Mouse (Mus musculus) forebrain, embryonic 12.5 days (tissue): Measurements from ENCODE around the gene Xntrpc. TPM values are rescaled to one million over a fixed set of nuclear protein-coding genes. Genes with fewer than 3 reads are reported as not detected.
A peak's percentile ranks its signal among the peaks of the same experiment; 100 is the strongest.

Experiments used
- ATAC-seq: fragments of 200-750 bp; cut with Nextera tagmentation; 2 replicates; pipeline ENCODE4 v1.8.0; 2017; ENCODE audit warnings: moderate TSS enrichment; ENCODE audit not compliant: low FRiP score
- H3K27ac ChIP-seq: fragments of 300-500 bp; sonication (generic); 2 replicates; pipeline ENCODE4 v1.5.1; 2016; ENCODE audit warnings: mild to moderate bottlenecking
- H3K27me3 ChIP-seq: fragments of 300-500 bp; sonication (generic); 2 replicates; pipeline ENCODE4 v1.6.1; 2016; ENCODE audit warnings: mild to moderate bottlenecking
- H3K36me3 ChIP-seq: fragments of 300-500 bp; sonication (generic); replicated peaks from 2 replicates; pipeline ENCODE4 v1.6.1; 2016; ENCODE audit warnings: mild to moderate bottlenecking
- H3K4me1 ChIP-seq: fragments of 300-500 bp; sonication (generic); 2 replicates; pipeline ENCODE4 v1.6.1; 2016
- H3K4me2 ChIP-seq: fragments of 300-500 bp; sonication (generic); 2 replicates; pipeline ENCODE4 v1.6.1; 2016; ENCODE audit warnings: mild to moderate bottlenecking, moderate library complexity
- H3K4me3 ChIP-seq: fragments of 300-500 bp; sonication (generic); replicated peaks from 2 replicates; pipeline ENCODE4 v1.5.1; 2016; ENCODE audit warnings: mild to moderate bottlenecking
- H3K9ac ChIP-seq: fragments of 300-500 bp; sonication (generic); 2 replicates; pipeline ENCODE4 v1.6.1; 2016; ENCODE audit warnings: mild to moderate bottlenecking
- H3K9me3 ChIP-seq: fragments of 300-500 bp; sonication (generic); 2 replicates; pipeline ENCODE4 v1.6.1; 2016
- WGBS: fragments of 180-500 bp; shearing (Covaris S2); methylation state at CpG from one replicate; pipeline ENCODE4 v1.1.7; 2016; 5-methylcytosine and 5-hydroxymethylcytosine counted together
- polyA plus RNA-seq: library from polyadenylated mRNA; unstranded; fragments of >200 nt; fragmentation: Nextera tagmentation; extraction: Ambion mirVana; gene quantifications from 2 replicates; pipeline ENCODE4 v1.2.1, GENCODE M21; 2016

The Xntrpc gene
- polyA plus RNA-seq, 1 experiment from 2014 or later = 2.9 TPM

DNA sequence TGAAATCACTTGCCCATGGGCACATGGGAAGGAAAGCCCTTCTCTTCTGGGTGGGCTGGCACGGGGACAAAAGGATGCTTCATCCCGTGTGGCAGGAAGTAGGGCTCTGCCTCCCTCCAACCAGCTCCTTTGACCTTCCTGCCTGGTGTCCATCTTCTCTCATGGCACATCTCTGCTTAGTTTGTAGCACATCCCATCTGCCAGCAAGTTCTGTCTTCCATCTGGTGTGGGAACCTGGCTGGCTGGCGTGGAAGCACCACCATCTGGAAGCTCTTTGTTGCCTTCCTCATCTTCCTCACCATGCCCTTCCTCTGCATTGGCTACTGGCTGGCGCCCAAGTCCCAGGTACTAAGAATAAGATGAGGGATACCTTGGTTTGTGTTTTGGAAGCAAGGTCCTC is 21.8 kb downstream of the Xntrpc start:
- no peak overlapping the region for H3K27ac ChIP-seq
- no peak overlapping the region for H3K9ac ChIP-seq
- no peaks in the 10 kb centered on the region for H3K27me3 ChIP-seq
- no peaks in the 10 kb centered on the region for H3K9me3 ChIP-seq
- no peak overlapping the region for H3K4me2 ChIP-seq
- WGBS = 98% methylated on average over 4 of the region's 4 CpGs
- no peaks in the 10 kb centered on the region for H3K4me1 ChIP-seq
- peaks cover 54% of the 10 kb centered on the region for H3K36me3 ChIP-seq
- no peak overlapping the region for H3K4me3 ChIP-seq
- no peak for ATAC-seq

DNA sequence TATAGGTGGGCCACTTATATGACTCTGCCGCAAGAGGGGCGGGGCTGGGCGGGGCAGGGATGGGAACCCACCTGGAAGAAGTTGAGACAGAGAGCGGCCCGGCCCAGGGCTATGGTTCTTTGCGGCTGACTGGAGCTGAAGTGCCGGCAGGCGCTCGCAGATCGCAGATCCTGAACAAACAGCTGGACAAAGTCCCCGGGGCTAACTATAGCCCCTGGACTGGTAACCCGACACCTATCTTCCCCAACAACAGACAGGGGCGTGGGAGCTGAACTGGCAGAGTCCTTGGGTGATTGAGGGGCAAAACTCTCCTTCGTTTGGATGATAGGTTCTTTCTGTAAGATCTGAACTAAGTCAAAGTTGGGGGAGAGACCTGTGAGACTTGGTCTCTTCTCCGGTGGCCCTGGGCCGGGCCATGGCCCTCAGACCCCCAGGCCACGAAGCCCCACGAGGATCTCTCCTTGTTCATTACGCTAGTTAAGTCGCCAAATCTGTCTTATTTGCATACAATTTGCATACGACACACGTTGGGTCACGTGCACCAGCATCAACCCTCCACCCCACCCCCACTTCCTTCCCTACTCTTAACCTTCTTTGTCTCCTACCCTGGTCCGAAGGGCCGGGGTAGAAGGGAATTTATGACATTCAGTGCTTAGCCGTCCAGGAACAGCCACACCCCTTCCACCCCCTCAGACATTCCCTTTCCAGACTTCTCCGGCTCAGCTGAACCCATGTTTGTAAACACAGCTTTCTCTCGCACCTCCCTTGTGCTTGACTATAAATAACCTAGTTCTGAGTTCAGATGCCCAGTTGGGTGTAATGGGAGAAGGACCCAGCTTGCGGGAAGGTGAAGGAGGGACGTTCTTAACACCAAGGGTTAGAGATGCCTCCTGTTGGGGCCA is 34.5 kb downstream of the Xntrpc start:
- peak; percentile 74 for ATAC-seq
- Histone ChIP-seq H3K27me3 (peaks cover 10% of the 10 kb centered on the region), H3K4me3 (peak overlapping the region; percentile 30), H3K27ac (no peak overlapping the region), H3K4me2 (peak overlapping the region; percentile 55), H3K9ac (no peak overlapping the region), H3K36me3 (0 out of 2 replicates have a peak, but pooled peaks cover 4% of the 10 kb centered on the region), H3K9me3 (no peaks in the 10 kb centered on the region), H3K4me1 (peaks cover 18% of the 10 kb centered on the region)
- 3% methylated on average over 30 of the region's 30 CpGs for WGBS

DNA sequence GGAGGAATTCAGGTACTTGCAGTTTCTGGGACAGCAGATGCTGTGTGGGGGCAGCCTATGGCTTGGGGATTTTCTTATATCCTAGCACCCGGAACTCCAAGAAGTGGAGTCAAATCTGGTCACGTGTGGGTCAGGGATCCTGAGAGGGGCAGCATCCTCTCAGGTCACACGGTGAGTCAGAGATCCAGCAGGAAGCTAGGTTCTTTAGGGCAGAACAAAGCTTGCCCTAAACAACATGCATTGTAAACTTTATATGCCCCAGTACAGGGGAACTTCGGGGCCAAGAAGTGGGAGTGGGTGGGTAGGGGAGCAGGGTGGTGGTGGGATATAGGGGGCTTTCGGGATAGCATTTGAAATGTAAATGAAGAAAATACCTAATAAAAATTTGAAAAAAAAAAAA is 35.4 kb downstream of the Xntrpc start:
- H3K27me3 ChIP-seq = peaks cover 10% of the 10 kb centered on the region
- no peak overlapping the region for H3K4me2 ChIP-seq
- H3K4me1 ChIP-seq = peaks cover 18% of the 10 kb centered on the region
- WGBS = 60% methylated on average over 5 of the region's 5 CpGs
- H3K36me3 ChIP-seq = 0 out of 2 replicates have a peak, but pooled peaks cover 1% of the 10 kb centered on the region
- H3K4me3 ChIP-seq = no peak overlapping the region
- H3K27ac ChIP-seq = no peak overlapping the region
- H3K9ac ChIP-seq = no peak overlapping the region
- no peaks in the 10 kb centered on the region for H3K9me3 ChIP-seq
- ATAC-seq = no peak

DNA sequence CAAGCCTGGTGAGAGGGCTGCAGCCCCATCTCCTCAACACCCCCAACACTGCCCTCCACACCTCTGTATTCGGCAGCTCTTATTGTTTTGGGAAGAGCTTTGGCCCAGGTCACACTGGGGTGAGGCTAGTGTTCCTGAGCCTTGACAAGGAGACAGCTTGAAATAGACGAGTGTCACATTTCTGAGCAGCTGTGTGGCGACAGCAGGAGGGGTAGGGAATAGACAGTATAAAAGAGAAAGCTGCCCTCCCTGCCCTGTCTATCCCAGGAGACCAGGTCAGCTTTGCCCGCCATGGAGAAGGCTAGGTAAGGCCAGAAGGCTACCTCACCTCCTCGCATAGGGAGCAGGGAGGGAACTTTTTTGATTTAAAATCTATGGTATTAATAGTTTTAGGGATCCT is 36.0 kb downstream of the Xntrpc start, which contains the start of gene Art1:
TSS of gene Art1 (plus strand) at position 257 of the 400 bp plus-strand sequence.
- 46% methylated on average over 5 of the region's 5 CpGs for WGBS
- Histone ChIP-seq H3K4me3 (no peak within 1 kb of the TSS), H3K27ac (no peak within 1 kb of the TSS), H3K9me3 (no peaks in the 10 kb centered on the region), H3K9ac (no peak within 1 kb of the TSS), H3K27me3 (peaks cover 10% of the 10 kb centered on the region), H3K4me1 (peaks cover 18% of the 10 kb centered on the region), H3K36me3 (no peaks in the 10 kb centered on the region), H3K4me2 (peak within 1 kb of the TSS; percentile 55; the same call in 1 of the 2 replicates)
- ATAC-seq = no peak

DNA sequence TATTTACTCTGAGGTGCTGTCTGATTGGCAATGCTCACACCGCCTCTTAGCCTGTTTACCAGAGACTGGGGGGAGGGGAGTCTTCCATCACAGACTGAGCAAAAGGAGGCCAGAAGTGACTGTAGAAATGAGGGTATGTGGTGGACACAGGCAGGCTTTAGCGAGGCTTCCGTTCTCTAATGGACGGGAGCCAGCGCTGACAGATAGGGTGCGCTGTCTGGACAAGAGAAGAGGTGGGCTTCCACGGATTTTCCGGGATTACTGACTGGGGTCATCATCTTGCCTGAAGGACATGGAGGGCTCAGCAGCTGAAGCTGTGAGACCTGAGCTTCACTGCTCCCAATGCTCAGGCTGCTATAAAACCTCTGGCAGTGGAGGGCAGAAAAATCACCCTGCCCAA is 36.7 kb downstream of the Xntrpc start:
- WGBS = 44% methylated on average over 8 of the region's 8 CpGs
- no peak for ATAC-seq
- Histone ChIP-seq H3K9me3 (no peaks in the 10 kb centered on the region), H3K27ac (no peak overlapping the region), H3K36me3 (no peaks in the 10 kb centered on the region), H3K4me1 (peaks cover 25% of the 10 kb centered on the region), H3K4me2 (no peak overlapping the region), H3K4me3 (no peak overlapping the region), H3K27me3 (peaks cover 10% of the 10 kb centered on the region), H3K9ac (no peak overlapping the region)

DNA sequence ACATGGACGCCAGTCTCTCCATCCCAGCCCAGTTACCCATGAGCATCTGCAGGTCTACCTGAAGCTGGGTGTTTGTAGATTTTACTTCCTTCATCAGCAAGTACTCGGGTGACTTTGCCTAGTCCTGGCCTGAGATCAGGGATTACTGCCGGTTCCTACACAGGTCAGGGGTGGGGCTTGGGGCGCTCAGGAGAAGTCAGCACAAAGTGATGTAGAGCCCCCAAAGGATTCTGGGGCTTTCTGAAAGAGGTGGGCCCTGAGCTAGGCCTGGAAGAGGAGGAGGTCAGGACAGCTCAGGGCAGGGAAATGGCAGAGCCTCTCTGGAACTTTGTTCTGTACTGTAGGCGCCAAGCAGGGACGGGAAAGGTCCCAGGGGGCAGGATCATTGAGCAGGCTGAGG is 37.2 kb downstream of the Xntrpc start:
- peaks cover 10% of the 10 kb centered on the region for H3K27me3 ChIP-seq
- no peaks in the 10 kb centered on the region for H3K36me3 ChIP-seq
- no peak for ATAC-seq
- no peak overlapping the region for H3K9ac ChIP-seq
- no peaks in the 10 kb centered on the region for H3K9me3 ChIP-seq
- no peak overlapping the region for H3K27ac ChIP-seq
- WGBS = 50% methylated on average over 6 of the region's 6 CpGs
- H3K4me3 ChIP-seq = no peak overlapping the region
- no peak overlapping the region for H3K4me2 ChIP-seq
- H3K4me1 ChIP-seq = peaks cover 25% of the 10 kb centered on the region

DNA sequence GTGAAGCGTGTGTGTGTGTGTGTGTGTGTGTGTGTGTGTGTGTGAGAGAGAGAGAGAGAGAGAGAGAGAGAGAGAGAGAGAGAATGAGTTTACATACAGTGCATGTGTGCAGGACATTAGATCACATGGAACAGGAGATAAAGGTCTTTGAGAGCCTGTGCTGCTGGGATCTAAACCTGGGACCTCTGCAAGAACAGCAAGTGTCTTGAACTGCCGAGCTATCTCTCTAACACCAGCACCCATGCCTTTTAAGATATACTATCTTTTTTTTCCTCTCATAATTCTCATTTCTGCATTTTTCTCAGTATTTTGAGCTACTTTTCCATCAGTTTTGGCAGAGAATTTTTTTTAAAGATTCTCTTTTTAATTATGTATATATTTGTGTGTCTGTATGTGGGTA is 38.0 kb downstream of the Xntrpc start:
- Histone ChIP-seq H3K27ac (no peak overlapping the region), H3K9me3 (no peaks in the 10 kb centered on the region), H3K9ac (no peak overlapping the region), H3K4me3 (no peak overlapping the region), H3K4me1 (peaks cover 25% of the 10 kb centered on the region), H3K27me3 (peaks cover 10% of the 10 kb centered on the region), H3K36me3 (no peaks in the 10 kb centered on the region), H3K4me2 (no peak overlapping the region)
- no peak for ATAC-seq
- WGBS = 88% methylated on average over 2 of the region's 2 CpGs

DNA sequence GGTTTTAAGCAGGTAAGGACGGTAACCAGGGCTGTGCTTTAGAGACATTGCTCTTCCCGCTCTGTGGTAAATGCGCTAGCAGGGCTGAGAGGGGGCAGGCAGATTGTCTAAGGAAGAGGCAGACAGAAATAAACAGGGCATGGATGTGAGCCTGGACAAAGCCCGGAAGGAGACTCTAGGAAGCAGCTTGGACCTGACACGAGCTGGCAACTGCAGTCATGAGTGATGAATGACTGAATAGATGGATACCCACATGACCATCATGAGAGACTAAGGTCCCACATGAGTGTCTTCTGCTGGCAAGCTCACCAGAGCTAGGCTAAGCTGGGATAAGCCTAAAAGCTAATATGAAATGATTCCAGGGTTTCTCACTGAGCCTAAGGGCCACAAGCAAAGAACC is 38.6 kb downstream of the Xntrpc start:
- H3K9ac ChIP-seq = no peak overlapping the region
- peaks cover 25% of the 10 kb centered on the region for H3K4me1 ChIP-seq
- peaks cover 6% of the 10 kb centered on the region; the same call in 1 of the 2 replicates for H3K27me3 ChIP-seq
- no peak overlapping the region for H3K27ac ChIP-seq
- ATAC-seq = no peak
- H3K4me3 ChIP-seq = no peak overlapping the region
- no peaks in the 10 kb centered on the region for H3K36me3 ChIP-seq
- H3K9me3 ChIP-seq = no peaks in the 10 kb centered on the region
- H3K4me2 ChIP-seq = no peak overlapping the region
- 78% methylated on average over 5 of the region's 5 CpGs for WGBS

DNA sequence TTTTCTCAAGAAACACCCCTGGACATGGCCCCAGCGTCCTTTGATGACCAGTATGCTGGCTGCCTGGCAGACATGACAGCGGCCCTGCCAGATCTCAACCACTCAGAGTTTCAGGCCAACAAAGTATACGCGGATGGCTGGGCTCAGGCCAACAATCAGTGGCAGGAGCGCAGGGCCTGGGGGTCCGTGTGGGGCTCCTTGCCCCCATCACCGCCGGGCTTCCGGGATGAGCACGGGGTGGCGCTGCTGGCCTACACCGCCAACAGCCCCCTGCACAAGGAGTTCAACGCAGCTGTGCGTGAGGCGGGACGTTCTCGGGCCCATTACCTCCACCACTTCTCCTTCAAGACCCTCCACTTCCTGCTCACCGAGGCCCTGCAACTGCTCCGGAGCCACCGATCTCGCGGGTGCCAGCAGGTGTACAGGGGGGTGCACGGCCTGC is 41.2 kb downstream of the Xntrpc start:
- 0 out of 2 replicates have a peak, but pooled peaks have one; percentile 44 for ATAC-seq
- H3K36me3 ChIP-seq = no peaks in the 10 kb centered on the region
- WGBS = 15% methylated on average over 23 of the region's 23 CpGs

DNA sequence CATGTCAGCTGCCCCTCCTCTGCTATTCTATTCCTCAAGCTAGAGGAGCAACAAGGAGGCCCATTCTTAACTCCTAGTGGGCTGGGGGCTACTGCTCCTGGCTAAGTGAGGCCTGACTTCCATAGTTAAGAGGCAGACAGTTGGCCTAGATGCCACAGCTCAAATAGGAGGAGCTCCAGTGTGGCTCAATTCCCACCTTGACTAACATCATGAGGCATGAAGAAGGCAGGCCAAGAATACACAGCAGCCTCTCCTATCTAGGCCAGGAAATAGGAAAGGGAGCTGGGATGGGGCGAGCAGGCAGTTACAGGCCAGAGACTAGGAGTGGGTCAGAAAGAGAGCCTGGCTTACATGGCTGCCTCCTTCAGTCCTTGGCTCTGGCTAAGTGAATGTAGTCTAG is 42.7 kb downstream of the Xntrpc start:
- WGBS = 86% methylated on average over 1 of the region's 1 CpGs
- no peaks in the 10 kb centered on the region for H3K36me3 ChIP-seq
- no peaks in the 10 kb centered on the region for H3K9me3 ChIP-seq
- no peak overlapping the region for H3K9ac ChIP-seq
- ATAC-seq = no peak
- H3K4me3 ChIP-seq = no peak overlapping the region
- no peak overlapping the region for H3K27ac ChIP-seq
- H3K4me1 ChIP-seq = peaks cover 7% of the 10 kb centered on the region
- no peak overlapping the region for H3K4me2 ChIP-seq
- H3K27me3 ChIP-seq = no peaks in the 10 kb centered on the region; the same call in 1 of the 2 replicates

More for the DNA sequence above, 41.2 kb downstream of the Xntrpc start:
- Histone ChIP-seq H3K27ac (no peak overlapping the region), H3K27me3 (no peaks in the 10 kb centered on the region; the same call in 1 of the 2 replicates), H3K9me3 (no peaks in the 10 kb centered on the region), H3K9ac (peak overlapping the region; percentile 29; the same call in 1 of the 2 replicates), H3K4me1 (peaks cover 7% of the 10 kb centered on the region), H3K4me3 (peak overlapping the region; percentile 23), H3K4me2 (peak overlapping the region; percentile 52)

DNA sequence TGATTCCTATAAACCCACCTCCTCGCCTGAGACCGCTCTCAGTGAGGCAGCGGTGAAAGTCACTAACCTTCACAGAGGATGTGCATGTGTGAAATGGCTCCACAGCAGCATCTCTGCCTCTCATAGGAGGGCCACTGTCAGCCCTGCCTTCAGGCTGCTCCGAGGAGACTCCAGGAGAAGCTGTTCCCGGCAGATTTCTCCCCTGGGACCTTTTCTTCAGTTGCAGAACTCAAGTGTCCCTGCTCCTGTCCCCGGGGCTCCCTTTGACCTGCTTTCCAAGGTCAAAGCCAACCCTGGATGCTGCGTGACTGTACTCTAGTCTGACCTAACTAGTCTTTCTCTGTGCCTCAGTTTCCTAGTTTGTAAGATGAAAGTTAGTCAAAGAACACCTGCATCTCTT is 43.7 kb downstream of the Xntrpc start, which contains the start of gene Art5:
TSS of gene Art5 (minus strand) at position 319 of the 400 bp plus-strand sequence.
- H3K4me3 ChIP-seq = no peak within 1 kb of the TSS
- no peak within 1 kb of the TSS for H3K9ac ChIP-seq
- H3K4me2 ChIP-seq = no peak within 1 kb of the TSS
- no peaks in the 10 kb centered on the region for H3K9me3 ChIP-seq
- no peaks in the 10 kb centered on the region; the same call in 1 of the 2 replicates for H3K27me3 ChIP-seq
- no peak for ATAC-seq
- 85% methylated on average over 7 of the region's 7 CpGs for WGBS
- peaks cover 7% of the 10 kb centered on the region for H3K4me1 ChIP-seq
- H3K36me3 ChIP-seq = no peaks in the 10 kb centered on the region
- H3K27ac ChIP-seq = no peak within 1 kb of the TSS

DNA sequence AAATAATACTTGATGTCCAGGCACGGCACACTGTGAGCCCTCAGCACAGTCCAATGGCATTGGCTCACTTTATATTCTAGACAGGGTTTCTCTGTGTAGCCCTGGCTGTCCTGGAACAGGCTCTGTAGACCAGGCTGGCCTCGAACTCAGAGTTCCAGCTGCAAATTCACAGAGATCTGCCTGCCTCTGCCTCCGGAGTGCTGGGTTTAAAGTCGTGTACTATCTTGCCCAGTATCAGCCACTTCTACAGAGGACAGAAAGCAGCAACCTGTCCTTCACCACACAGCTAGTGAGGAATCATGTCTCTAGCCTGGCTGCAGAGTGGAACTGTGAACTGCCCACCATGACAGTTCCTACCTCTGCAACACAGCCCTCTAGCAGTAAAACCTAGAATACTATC is 44.2 kb downstream of the Xntrpc start:
- peaks cover 7% of the 10 kb centered on the region for H3K4me1 ChIP-seq
- H3K9ac ChIP-seq = no peak overlapping the region
- ATAC-seq = no peak
- H3K27ac ChIP-seq = no peak overlapping the region
- 90% methylated on average over 4 of the region's 4 CpGs for whole genome bisulfite sequencing
- H3K4me3 ChIP-seq = no peak overlapping the region
- no peaks in the 10 kb centered on the region for H3K9me3 ChIP-seq
- H3K4me2 ChIP-seq = no peak overlapping the region
- H3K36me3 ChIP-seq = no peaks in the 10 kb centered on the region
- H3K27me3 ChIP-seq = no peaks in the 10 kb centered on the region; the same call in 1 of the 2 replicates
